Mouse (Mus musculus) heart, embryonic 12.5 days (tissue): ENCODE measurements around the gene Rbm15b. TPM values are rescaled to one million over a fixed set of nuclear protein-coding genes. Genes with fewer than 3 reads are reported as not detected.

ENCODE experiments used
- polyA plus RNA-seq: library from polyadenylated mRNA; unstranded; fragments of >200 nt; fragmentation: Nextera tagmentation; extraction: Ambion mirVana; gene quantifications from 2 replicates; pipeline ENCODE4 v1.2.1, GENCODE M21; 2016

The Rbm15b gene
- polyA plus RNA-seq, 1 experiment from 2014 or later, result 9.2 TPM

Other genes with a start within 250 kb of the Rbm15b start
- gene Grm2, start 231.3 kb downstream of the Rbm15b start, polyA plus RNA-seq, result not detected in 2 replicates
- 37.3 and 39.4 TPM in 2 replicates for gene Tex264, start 201.5 kb downstream of the Rbm15b start, polyA plus RNA-seq
- 3.9 and 5.3 TPM in 2 replicates for gene Rad54l2, start 98.2 kb downstream of the Rbm15b start, polyA plus RNA-seq
- gene Dcaf1, start 65.6 kb downstream of the Rbm15b start, polyA plus RNA-seq, result 20.7 and 22.6 TPM in 2 replicates
- gene Manf, start 4.6 kb upstream of the Rbm15b start, polyA plus RNA-seq, result 237 and 247 TPM in 2 replicates